Mouse (Mus musculus): ENCODE measurements at regions not wholly inside any gene's neighbourhood (a gene's known extent, or its start where the extent isn't known, plus 50 kb on each side); places are given as distances from the start of the nearest gene placed in this dataset.

GRCm38 (mm10) chr14:45843829-45844228, 185.9 kb upstream of the Ddhd1 start:
- TF ChIP-seq MYOG (IDR thresholded peaks at IDR 0.05; ENCODE audit: control insufficient read depth in 1 of 3, insufficient read depth in 1 of 3, insufficient read length in 2 of 3, low read depth in 2 of 3): peak in 1 of 3 experiments; percentile 13
- peak in 1 of 3 experiments; percentile 63 for TF ChIP-seq MYOD1 (IDR thresholded peaks at IDR 0.05; ENCODE audit: control insufficient read depth in 1 of 3, insufficient read length in 2 of 3, low read depth in 2 of 3)
- TF ChIP-seq REST (IDR thresholded peaks at IDR 0.05; ENCODE audit: insufficient read depth, insufficient read length): no peak
- no peak for TF ChIP-seq CEBPB (IDR thresholded peaks at IDR 0.05; ENCODE audit: insufficient read depth, poor library complexity, severe bottlenecking)
- TF ChIP-seq E2F4 (IDR thresholded peaks at IDR 0.05; ENCODE audit: insufficient read depth): no peak
- no peak for TF ChIP-seq SRF (IDR thresholded peaks at IDR 0.05; ENCODE audit: control insufficient read depth, insufficient read length, low read depth)
- no peak for TF ChIP-seq POLR2AphosphoS2 (IDR thresholded peaks at IDR 0.05; ENCODE audit: insufficient read length, low read depth)
- Histone ChIP-seq H3K4me2 (ENCODE audit: low read depth) (no peak overlapping the region), H3K27me3 (ENCODE audit: control insufficient read depth, insufficient read depth, insufficient read length) (no peaks in the 10 kb centered on the region), H3K36me3 (ENCODE audit: control insufficient read depth, insufficient read depth) (no peaks in the 10 kb centered on the region), H3K79me2 (ENCODE audit: control insufficient read depth, insufficient read depth) (no peaks in the 10 kb centered on the region), H3ac (ENCODE audit: control insufficient read depth, insufficient read length) (no peak overlapping the region), H3K4me3 (no peak overlapping the region)

GRCm38 (mm10) chr14:45850588-45850987, 192.6 kb upstream of the Ddhd1 start:
- TF ChIP-seq MAX (IDR thresholded peaks at IDR 0.05; ENCODE audit: low read depth) (no peak), POLR2A (IDR thresholded peaks at IDR 0.05; ENCODE audit: insufficient read length, low read depth) (no peak), TCF12 (IDR thresholded peaks at IDR 0.05; ENCODE audit: insufficient read depth, poor library complexity, severe bottlenecking) (no peak), MYOD1 (IDR thresholded peaks at IDR 0.05; ENCODE audit: control insufficient read depth in 1 of 3, insufficient read length in 2 of 3, low read depth in 2 of 3) (no peak), POLR2AphosphoS2 (IDR thresholded peaks at IDR 0.05; ENCODE audit: insufficient read length, low read depth) (no peak), E2F4 (IDR thresholded peaks at IDR 0.05; ENCODE audit: insufficient read depth) (no peak), TCF3 (IDR thresholded peaks at IDR 0.05; ENCODE audit: insufficient read length, low read depth) (no peak), SRF (IDR thresholded peaks at IDR 0.05; ENCODE audit: control insufficient read depth, insufficient read length, low read depth) (no peak), CEBPB (IDR thresholded peaks at IDR 0.05; ENCODE audit: insufficient read depth, poor library complexity, severe bottlenecking) (no peak; the same call in 1 of the 2 replicates), MYOG (IDR thresholded peaks at IDR 0.05; ENCODE audit: control insufficient read depth in 1 of 3, insufficient read depth in 1 of 3, insufficient read length in 2 of 3, low read depth in 2 of 3) (no peak), REST (IDR thresholded peaks at IDR 0.05; ENCODE audit: insufficient read depth, insufficient read length) (no peak), USF1 (IDR thresholded peaks at IDR 0.05; ENCODE audit: low read depth) (no peak)
- Histone ChIP-seq H3K4me2 (ENCODE audit: low read depth) (no peak overlapping the region), H3K4me3 (no peak overlapping the region)

DNA sequence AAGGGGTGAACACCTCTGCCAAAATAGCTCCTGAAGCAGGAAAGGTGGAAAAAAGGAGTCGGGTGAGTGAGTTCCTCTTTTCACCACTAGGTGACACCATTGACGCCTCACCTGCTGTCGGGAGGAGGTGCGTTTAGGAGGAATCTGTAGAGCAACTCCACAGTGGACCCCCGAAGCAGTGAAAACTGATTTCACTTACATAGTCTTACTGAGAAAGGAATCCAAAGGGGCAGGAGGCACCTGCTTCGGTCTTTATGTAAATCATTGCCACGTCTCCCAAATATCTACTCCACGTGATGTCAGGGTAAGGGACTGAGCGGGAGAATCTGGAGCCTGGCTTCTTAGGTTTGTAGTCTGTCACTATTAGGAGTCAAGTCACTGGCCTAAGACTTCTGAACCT, 220.5 kb upstream of the Ddhd1 start:
- no peaks in the 10 kb centered on the region for H3K79me2 ChIP-seq (ENCODE audit: control insufficient read depth, insufficient read depth)
- no peak overlapping the region for H3K4me2 ChIP-seq (ENCODE audit: low read depth)
- no peaks in the 10 kb centered on the region for H3K36me3 ChIP-seq (ENCODE audit: control insufficient read depth, insufficient read depth)
- no peak overlapping the region for H3K4me3 ChIP-seq
- TF ChIP-seq MAX (IDR thresholded peaks at IDR 0.05; ENCODE audit: low read depth) (no peak), CEBPB (IDR thresholded peaks at IDR 0.05; ENCODE audit: insufficient read depth, poor library complexity, severe bottlenecking) (no peak), E2F4 (IDR thresholded peaks at IDR 0.05; ENCODE audit: insufficient read depth) (no peak), MYOD1 (IDR thresholded peaks at IDR 0.05; ENCODE audit: control insufficient read depth in 1 of 3, insufficient read length in 2 of 3, low read depth in 2 of 3) (no peak), POLR2AphosphoS2 (IDR thresholded peaks at IDR 0.05; ENCODE audit: insufficient read length, low read depth) (no peak), USF1 (IDR thresholded peaks at IDR 0.05; ENCODE audit: low read depth) (no peak), REST (IDR thresholded peaks at IDR 0.05; ENCODE audit: insufficient read depth, insufficient read length) (no peak), SRF (IDR thresholded peaks at IDR 0.05; ENCODE audit: control insufficient read depth, insufficient read length, low read depth) (no peak), TCF3 (IDR thresholded peaks at IDR 0.05; ENCODE audit: insufficient read length, low read depth) (no peak), TCF12 (IDR thresholded peaks at IDR 0.05; ENCODE audit: insufficient read depth, poor library complexity, severe bottlenecking) (no peak), POLR2A (IDR thresholded peaks at IDR 0.05; ENCODE audit: insufficient read length, low read depth) (no peak), MYOG (IDR thresholded peaks at IDR 0.05; ENCODE audit: control insufficient read depth in 1 of 3, insufficient read depth in 1 of 3, insufficient read length in 2 of 3, low read depth in 2 of 3) (no peak)
- H3ac ChIP-seq (ENCODE audit: control insufficient read depth, insufficient read length): no peak overlapping the region
- H3K27me3 ChIP-seq (ENCODE audit: control insufficient read depth, insufficient read depth, insufficient read length): no peaks in the 10 kb centered on the region

More at GRCm38 (mm10) chr14:45850588-45850987, 192.6 kb upstream of the Ddhd1 start:
- Histone ChIP-seq H3K27me3 (ENCODE audit: control insufficient read depth, insufficient read depth, insufficient read length) (no peaks in the 10 kb centered on the region), H3ac (ENCODE audit: control insufficient read depth, insufficient read length) (no peak overlapping the region), H3K36me3 (ENCODE audit: control insufficient read depth, insufficient read depth) (no peaks in the 10 kb centered on the region), H3K79me2 (ENCODE audit: control insufficient read depth, insufficient read depth) (no peaks in the 10 kb centered on the region)

DNA sequence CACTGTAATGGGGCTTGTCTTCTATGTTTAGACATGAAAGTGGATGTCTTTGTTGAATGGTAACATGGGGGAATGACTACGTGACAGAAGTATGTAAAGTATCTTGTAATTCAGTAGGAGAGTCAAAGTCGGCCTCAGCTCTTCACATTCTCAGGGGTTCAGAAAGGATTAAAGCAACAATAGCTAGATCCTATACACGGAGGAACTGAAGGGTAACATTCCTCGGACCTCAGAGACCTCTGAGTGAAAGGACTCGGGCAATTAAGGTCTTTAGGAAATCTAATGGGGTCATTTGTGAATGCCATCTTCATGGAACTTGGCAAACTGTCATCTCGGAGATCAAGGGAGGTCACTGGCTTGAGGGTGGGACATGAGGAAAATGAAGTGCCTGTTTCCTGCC, 262.8 kb upstream of the Ddhd1 start:
- no peak overlapping the region for H3K4me2 ChIP-seq (ENCODE audit: low read depth)
- no peaks in the 10 kb centered on the region for H3K36me3 ChIP-seq (ENCODE audit: control insufficient read depth, insufficient read depth)
- H3K27me3 ChIP-seq (ENCODE audit: control insufficient read depth, insufficient read depth, insufficient read length): peaks cover 4% of the 10 kb centered on the region
- no peak overlapping the region for H3ac ChIP-seq (ENCODE audit: control insufficient read depth, insufficient read length)
- TF ChIP-seq REST (IDR thresholded peaks at IDR 0.05; ENCODE audit: insufficient read depth, insufficient read length) (no peak), E2F4 (IDR thresholded peaks at IDR 0.05; ENCODE audit: insufficient read depth) (no peak), SRF (IDR thresholded peaks at IDR 0.05; ENCODE audit: control insufficient read depth, insufficient read length, low read depth) (no peak), MYOG (IDR thresholded peaks at IDR 0.05; ENCODE audit: control insufficient read depth in 1 of 3, insufficient read depth in 1 of 3, insufficient read length in 2 of 3, low read depth in 2 of 3) (no peak), USF1 (IDR thresholded peaks at IDR 0.05; ENCODE audit: low read depth) (no peak), TCF3 (IDR thresholded peaks at IDR 0.05; ENCODE audit: insufficient read length, low read depth) (no peak), TCF12 (IDR thresholded peaks at IDR 0.05; ENCODE audit: insufficient read depth, poor library complexity, severe bottlenecking) (no peak), POLR2AphosphoS2 (IDR thresholded peaks at IDR 0.05; ENCODE audit: insufficient read length, low read depth) (no peak), CEBPB (IDR thresholded peaks at IDR 0.05; ENCODE audit: insufficient read depth, poor library complexity, severe bottlenecking) (no peak), MYOD1 (IDR thresholded peaks at IDR 0.05; ENCODE audit: control insufficient read depth in 1 of 3, insufficient read length in 2 of 3, low read depth in 2 of 3) (no peak), MAX (IDR thresholded peaks at IDR 0.05; ENCODE audit: low read depth) (no peak), POLR2A (IDR thresholded peaks at IDR 0.05; ENCODE audit: insufficient read length, low read depth) (no peak)
- H3K4me3 ChIP-seq: no peak overlapping the region
- H3K79me2 ChIP-seq (ENCODE audit: control insufficient read depth, insufficient read depth): no peaks in the 10 kb centered on the region

Data from myocyte (in vitro differentiated cells).